Mouse (Mus musculus) G1E (cell line): Measurements from ENCODE around the gene Erp29.

ENCODE experiments used
- CTCF ChIP-seq: IDR thresholded peaks from 2 replicates; pipeline ENCODE4 v1.5.1; 2012; ENCODE audit warnings: low read depth, low read length, inconsistent platforms, mixed read lengths
- GATA1 ChIP-seq: IDR thresholded peaks from 2 replicates; pipeline ENCODE4 v1.6.1; 2012; ENCODE audit warnings: borderline replicate concordance, low read length, inconsistent platforms, mixed read lengths

- TF ChIP-seq CTCF (no peak), GATA1 (no peak)
Observed at GRCm38 (mm10) chr5:121452906-121453305, 600 bp upstream of the Erp29 start.
